Mouse (Mus musculus): ENCODE data around the gene Slc41a2. TPM values are rescaled to one million over a fixed set of nuclear protein-coding genes. Genes with fewer than 3 reads are reported as not detected.

Slc41a2 gene
- polyA plus RNA-seq, 1 experiment from 2014 or later: 0.76 TPM

DNA sequence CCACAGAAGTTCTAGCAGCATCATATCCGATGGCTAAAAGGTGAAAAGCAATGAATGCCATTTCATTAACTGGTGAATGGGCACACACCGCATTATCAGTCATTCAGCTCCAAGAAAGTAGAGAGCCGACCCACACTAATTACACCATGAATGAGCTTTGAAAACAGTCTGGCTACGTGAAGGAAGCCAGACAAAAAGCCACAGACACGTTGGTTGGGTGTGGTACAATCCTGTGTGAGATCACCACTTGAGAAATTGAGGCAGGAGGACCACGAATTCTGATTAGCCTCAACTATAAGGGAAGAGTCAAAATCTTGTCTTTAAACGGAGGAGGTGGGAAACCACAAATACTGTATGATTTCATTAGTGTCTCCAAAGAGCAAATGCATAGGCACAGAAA, 1.3 kb downstream of the Slc41a2 start:
- no peak for DNase-seq
- WGBS (ENCODE audit: insufficient replicate concordance): 32% methylated on average over 7 of the region's 7 CpGs
- Histone ChIP-seq H3K4me1 (ENCODE audit: insufficient read depth) (no peaks in the 10 kb centered on the region), H3K27me3 (ENCODE audit: insufficient read depth, low read length) (peaks cover 48% of the 10 kb centered on the region), H3K4me3 (ENCODE audit: low read depth, low read length) (no peak overlapping the region), H3K4me2 (ENCODE audit: low read depth, low read length) (no peak overlapping the region), H3K27ac (ENCODE audit: low read depth) (no peak overlapping the region), H3K36me3 (replicated peaks; ENCODE audit: insufficient read depth, low read length) (no peaks in the 10 kb centered on the region), H3K9me3 (ENCODE audit: low read length) (no peaks in the 10 kb centered on the region), H3K9ac (replicated peaks) (no peak overlapping the region)
- ATAC-seq: no peak
- TF ChIP-seq CTCF (IDR thresholded peaks at IDR 0.05; ENCODE audit: low read depth) (no peak), EP300 (IDR thresholded peaks at IDR 0.05; ENCODE audit: low read depth) (no peak)

DNA sequence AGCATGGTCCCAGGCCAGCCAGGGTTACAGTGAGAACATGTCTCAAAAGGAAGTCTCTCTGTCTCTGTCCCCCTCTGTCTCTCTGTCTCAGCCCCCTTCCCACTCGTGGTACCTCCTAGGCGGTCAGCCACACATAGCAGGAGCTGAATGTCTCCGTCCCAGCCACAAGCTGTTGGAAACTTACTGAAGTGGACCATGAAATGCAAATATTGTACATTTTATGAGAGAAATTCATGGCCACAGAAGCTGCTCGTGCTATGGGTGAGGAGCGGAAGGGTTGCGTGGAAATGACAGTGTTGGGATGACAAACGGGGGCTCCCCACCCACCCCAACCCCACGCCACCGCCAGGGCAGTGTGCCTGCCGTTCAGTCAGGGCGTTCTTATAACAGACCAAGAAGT, 5.1 kb downstream of the Slc41a2 start:
- Histone ChIP-seq H3K4me3 (ENCODE audit: low read depth, low read length) (no peak overlapping the region), H3K4me1 (ENCODE audit: insufficient read depth) (no peaks in the 10 kb centered on the region), H3K9me3 (ENCODE audit: low read length) (no peaks in the 10 kb centered on the region), H3K36me3 (replicated peaks; ENCODE audit: insufficient read depth, low read length) (no peaks in the 10 kb centered on the region), H3K9ac (replicated peaks) (no peak overlapping the region), H3K27ac (ENCODE audit: low read depth) (no peak overlapping the region), H3K4me2 (ENCODE audit: low read depth, low read length) (no peak overlapping the region), H3K27me3 (ENCODE audit: insufficient read depth, low read length) (peaks cover 32% of the 10 kb centered on the region)
- DNase-seq (no peak), ATAC-seq (no peak)
- WGBS (ENCODE audit: insufficient replicate concordance): 82% methylated on average over 11 of the region's 11 CpGs
- no peak for TF ChIP-seq EP300 (IDR thresholded peaks at IDR 0.05; ENCODE audit: low read depth)
- TF ChIP-seq CTCF (IDR thresholded peaks at IDR 0.05; ENCODE audit: low read depth): no peak

DNA sequence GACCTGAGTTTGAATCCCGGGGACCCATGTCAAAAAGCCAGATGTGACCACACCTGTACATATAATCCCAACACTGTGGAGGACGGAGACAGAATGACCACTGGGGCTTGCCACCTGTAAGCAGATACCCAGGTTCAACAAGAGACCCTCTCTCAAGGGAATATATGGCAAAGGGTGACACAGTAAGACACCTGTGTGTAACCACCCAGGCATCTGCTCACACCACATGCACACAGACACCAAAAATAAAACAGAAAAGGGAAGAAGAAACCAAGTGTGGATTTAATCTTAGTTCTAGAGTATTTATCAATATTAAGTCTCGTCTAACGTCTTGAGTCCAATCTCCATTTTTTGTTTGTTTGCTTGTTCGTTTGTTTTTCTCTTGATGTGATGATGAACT, 5.9 kb downstream of the Slc41a2 start:
- Histone ChIP-seq H3K4me3 (ENCODE audit: low read depth, low read length) (no peak overlapping the region), H3K27ac (ENCODE audit: low read depth) (no peak overlapping the region), H3K9me3 (ENCODE audit: low read length) (no peaks in the 10 kb centered on the region), H3K27me3 (ENCODE audit: insufficient read depth, low read length) (peaks cover 25% of the 10 kb centered on the region), H3K4me1 (ENCODE audit: insufficient read depth) (no peaks in the 10 kb centered on the region), H3K9ac (replicated peaks) (no peak overlapping the region), H3K36me3 (replicated peaks; ENCODE audit: insufficient read depth, low read length) (no peaks in the 10 kb centered on the region), H3K4me2 (ENCODE audit: low read depth, low read length) (no peak overlapping the region)
- 70% methylated on average over 5 of the region's 5 CpGs for WGBS (ENCODE audit: insufficient replicate concordance)
- no peak for DNase-seq
- ATAC-seq: no peak
- TF ChIP-seq EP300 (IDR thresholded peaks at IDR 0.05; ENCODE audit: low read depth) (no peak), CTCF (IDR thresholded peaks at IDR 0.05; ENCODE audit: low read depth) (no peak)

DNA sequence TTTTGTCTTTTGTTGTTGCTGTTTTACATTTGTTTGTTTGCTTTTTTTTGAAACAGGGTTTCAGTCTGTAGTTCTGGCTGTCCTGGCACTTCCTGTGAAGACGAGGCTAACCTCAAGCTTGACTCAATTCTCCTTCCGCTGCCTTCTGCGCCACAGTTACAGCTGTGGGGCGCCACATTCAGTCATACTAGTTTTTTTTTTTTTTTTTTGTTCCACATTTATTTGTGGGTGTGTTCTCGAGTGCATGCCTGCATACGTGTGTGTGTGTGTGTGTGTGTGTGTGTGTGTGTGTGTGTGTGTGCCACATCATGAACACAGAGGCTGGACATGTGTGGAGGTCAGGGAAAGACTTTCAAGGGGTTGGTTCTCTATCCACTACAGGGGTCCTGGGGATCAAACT, 7.3 kb downstream of the Slc41a2 start:
- H3K4me3 ChIP-seq (ENCODE audit: low read depth, low read length): no peak overlapping the region
- no peak overlapping the region for H3K4me2 ChIP-seq (ENCODE audit: low read depth, low read length)
- no peak overlapping the region for H3K27ac ChIP-seq (ENCODE audit: low read depth)
- H3K4me1 ChIP-seq (ENCODE audit: insufficient read depth): no peaks in the 10 kb centered on the region
- no peak for DNase-seq
- TF ChIP-seq CTCF (IDR thresholded peaks at IDR 0.05; ENCODE audit: low read depth) (no peak), EP300 (IDR thresholded peaks at IDR 0.05; ENCODE audit: low read depth) (no peak)
- ATAC-seq: no peak
- 38% methylated on average over 6 of the region's 6 CpGs for WGBS (ENCODE audit: insufficient replicate concordance)
- H3K27me3 ChIP-seq (ENCODE audit: insufficient read depth, low read length): peaks cover 14% of the 10 kb centered on the region
- H3K9ac ChIP-seq (replicated peaks): no peak overlapping the region
- H3K9me3 ChIP-seq (ENCODE audit: low read length): no peaks in the 10 kb centered on the region
- H3K36me3 ChIP-seq (replicated peaks; ENCODE audit: insufficient read depth, low read length): no peaks in the 10 kb centered on the region

DNA sequence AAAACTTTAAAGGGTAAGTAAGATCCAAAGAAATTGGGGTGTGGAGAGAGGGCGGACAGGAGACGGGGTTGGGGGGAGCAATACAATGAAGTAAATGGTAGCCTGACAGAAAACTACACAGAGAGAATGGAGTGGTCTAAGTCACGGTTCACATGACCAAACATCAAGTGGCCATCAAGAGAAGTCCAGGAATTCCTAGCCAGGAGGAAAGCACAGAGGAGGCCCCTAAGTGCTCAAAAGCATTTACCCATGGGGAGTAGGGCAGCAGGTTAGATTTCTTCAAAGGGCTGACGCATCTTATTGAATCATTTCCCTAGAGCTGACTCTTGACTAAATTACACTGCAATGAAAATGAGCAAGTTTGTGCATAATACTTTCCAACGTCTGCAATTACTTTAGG, 8.9 kb downstream of the Slc41a2 start:
- Histone ChIP-seq H3K4me3 (ENCODE audit: low read depth, low read length) (no peak overlapping the region), H3K27ac (ENCODE audit: low read depth) (no peak overlapping the region), H3K9ac (replicated peaks) (no peak overlapping the region), H3K4me2 (ENCODE audit: low read depth, low read length) (no peak overlapping the region), H3K27me3 (ENCODE audit: insufficient read depth, low read length) (no peaks in the 10 kb centered on the region), H3K36me3 (replicated peaks; ENCODE audit: insufficient read depth, low read length) (no peaks in the 10 kb centered on the region), H3K4me1 (ENCODE audit: insufficient read depth) (no peaks in the 10 kb centered on the region), H3K9me3 (ENCODE audit: low read length) (no peaks in the 10 kb centered on the region)
- WGBS (ENCODE audit: insufficient replicate concordance): 81% methylated on average over 5 of the region's 5 CpGs
- no peak for TF ChIP-seq CTCF (IDR thresholded peaks at IDR 0.05; ENCODE audit: low read depth)
- TF ChIP-seq EP300 (IDR thresholded peaks at IDR 0.05; ENCODE audit: low read depth): no peak
- no peak for DNase-seq
- ATAC-seq: no peak

DNA sequence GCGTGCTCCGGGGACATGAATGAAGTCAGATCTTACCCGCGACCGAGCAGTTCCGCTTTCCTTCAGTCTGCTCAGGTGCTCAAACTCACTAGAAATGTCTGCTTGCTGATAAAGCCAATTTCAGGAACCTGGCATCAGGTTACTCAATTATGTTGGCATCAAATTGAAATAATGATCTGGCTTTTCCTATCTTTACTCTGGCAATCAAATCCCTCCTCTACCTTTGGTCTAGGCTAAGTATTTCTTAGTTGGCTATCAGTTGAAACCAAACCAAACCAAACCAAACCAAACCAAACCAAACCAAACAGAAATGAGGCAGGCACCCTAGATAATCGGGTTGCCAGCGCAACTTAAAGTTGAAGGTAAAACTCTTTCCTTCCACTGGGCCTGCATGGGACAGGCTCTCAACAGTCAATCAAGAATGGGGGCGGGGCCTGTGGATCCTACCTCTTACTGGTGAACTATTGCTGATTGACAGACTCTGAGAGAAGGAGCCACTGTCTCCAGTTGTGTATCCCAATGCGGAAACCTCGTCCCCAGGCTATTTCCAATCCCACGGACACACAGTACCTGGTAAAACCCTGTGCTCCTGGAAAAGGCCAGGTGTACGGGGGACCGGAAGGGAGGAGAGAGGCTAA, 10.9 kb downstream of the Slc41a2 start:
- Histone ChIP-seq H3K4me2 (ENCODE audit: low read depth, low read length) (no peak overlapping the region), H3K36me3 (replicated peaks; ENCODE audit: insufficient read depth, low read length) (no peaks in the 10 kb centered on the region), H3K27me3 (ENCODE audit: insufficient read depth, low read length) (no peaks in the 10 kb centered on the region), H3K9me3 (ENCODE audit: low read length) (no peaks in the 10 kb centered on the region), H3K9ac (replicated peaks) (no peak overlapping the region), H3K4me1 (ENCODE audit: insufficient read depth) (peaks cover under 1% of the 10 kb centered on the region), H3K4me3 (ENCODE audit: low read depth, low read length) (no peak overlapping the region), H3K27ac (ENCODE audit: low read depth) (no peak overlapping the region)
- DNase-seq (no peak), ATAC-seq (no peak)
- TF ChIP-seq EP300 (IDR thresholded peaks at IDR 0.05; ENCODE audit: low read depth) (no peak), CTCF (IDR thresholded peaks at IDR 0.05; ENCODE audit: low read depth) (no peak)
- WGBS (ENCODE audit: insufficient replicate concordance): 89% methylated on average over 14 of the region's 14 CpGs

DNA sequence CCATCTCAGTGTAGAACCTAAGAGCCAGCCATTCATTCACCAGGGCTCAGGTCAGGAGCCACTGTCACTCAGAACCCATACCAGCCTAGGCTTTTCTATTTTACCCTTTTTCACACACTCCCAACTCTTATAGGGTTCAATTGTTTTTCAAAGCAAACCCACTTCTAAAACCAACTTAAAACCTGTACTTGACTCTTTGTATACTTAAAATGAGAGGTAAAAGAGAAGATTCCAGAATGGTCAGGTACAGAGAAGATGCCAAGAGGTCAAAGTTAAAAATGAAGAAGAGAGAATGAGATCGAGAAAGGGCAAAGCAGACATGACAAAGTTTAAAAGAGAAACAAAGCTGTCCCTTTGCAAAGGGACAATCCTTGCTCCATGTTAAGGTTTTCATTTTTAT, 11.8 kb downstream of the Slc41a2 start:
- Histone ChIP-seq H3K36me3 (replicated peaks; ENCODE audit: insufficient read depth, low read length) (no peaks in the 10 kb centered on the region), H3K4me2 (ENCODE audit: low read depth, low read length) (no peak overlapping the region), H3K27me3 (ENCODE audit: insufficient read depth, low read length) (no peaks in the 10 kb centered on the region), H3K9me3 (ENCODE audit: low read length) (no peaks in the 10 kb centered on the region), H3K4me1 (ENCODE audit: insufficient read depth) (peaks cover 5% of the 10 kb centered on the region), H3K27ac (ENCODE audit: low read depth) (no peak overlapping the region), H3K9ac (replicated peaks) (no peak overlapping the region), H3K4me3 (ENCODE audit: low read depth, low read length) (no peak overlapping the region)
- 77% methylated on average over 1 of the region's 1 CpGs for WGBS (ENCODE audit: insufficient replicate concordance)
- DNase-seq (no peak), ATAC-seq (no peak)
- TF ChIP-seq EP300 (IDR thresholded peaks at IDR 0.05; ENCODE audit: low read depth): no peak
- no peak for TF ChIP-seq CTCF (IDR thresholded peaks at IDR 0.05; ENCODE audit: low read depth)

Measured in liver, postnatal 0 days (tissue).